Comparison of ENCODE assay signal across 8 mouse cellular contexts in the genomic region with DNA sequence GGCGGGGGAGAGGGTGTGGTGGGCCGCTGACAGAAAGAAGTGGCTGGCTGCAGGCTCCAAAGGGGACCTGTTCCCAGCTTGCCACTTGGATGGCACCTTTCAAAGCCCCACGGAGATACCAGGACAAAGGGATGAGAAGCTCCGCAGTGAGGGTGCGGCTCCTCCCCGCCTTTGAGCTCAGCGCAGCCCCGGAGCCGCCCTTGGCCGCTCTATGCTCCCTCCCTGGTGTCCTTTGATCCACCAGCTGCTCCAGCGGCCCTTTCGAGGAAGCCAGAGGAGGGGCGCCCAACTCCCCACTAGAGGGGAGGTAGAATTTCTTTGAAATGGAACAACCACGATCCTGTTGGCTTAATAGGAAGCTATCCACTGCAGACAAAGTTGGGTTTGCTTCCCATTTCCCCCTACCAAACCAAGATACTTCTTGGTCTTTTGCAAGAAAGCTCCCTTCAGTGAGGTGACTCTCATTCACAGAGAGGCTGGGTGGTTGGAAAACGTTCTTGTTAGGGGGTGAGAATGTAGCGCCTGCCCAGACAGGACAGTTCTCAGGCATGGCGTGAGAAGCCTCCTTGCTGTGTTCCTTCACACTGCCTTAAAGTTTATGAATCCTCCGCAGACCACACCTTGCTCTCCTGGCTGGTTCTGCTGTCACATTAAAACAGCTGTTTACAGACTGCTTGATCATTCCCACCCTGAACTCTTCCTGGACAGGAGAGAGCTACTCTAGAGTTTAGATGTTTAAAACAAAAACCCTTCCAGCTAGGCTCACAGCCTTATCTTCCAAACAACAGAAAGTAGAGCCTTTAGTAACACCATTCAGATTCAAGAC. TPM values are rescaled to one million over a fixed set of nuclear protein-coding genes. Genes with fewer than 3 reads are reported as not detected.
A peak's percentile ranks its signal among the peaks of the same experiment; 100 is the strongest.
DNase-seq lines count a peak whose midpoint lies in the region; ATAC-seq and TF ChIP-seq lines count a peak whose summit lies in the region.

No protein-coding gene starts in this region.

- H3K4me2 ChIP-seq in forebrain, embryonic 13.5 days = peak overlapping the region; percentile 55
- H3K4me2 ChIP-seq in intestine, embryonic 14.5 days (ENCODE audit: low read length) = peak overlapping the region; percentile 60
- peak overlapping the region; percentile 57 for H3K4me2 ChIP-seq in midbrain, embryonic 16.5 days (ENCODE audit: low read length)

- intact Hi-C loops in gastrocnemius, postnatal 14 days (cut with DNase I; ENCODE audit: low total_unique reads) = loop anchor here (5.0 to 10.0 kb wide), 2 partner anchors 209 to 351 kb away; no protein-coding TSS in a partner anchor

- no peaks in the 10 kb centered on the region for H3K36me3 ChIP-seq in spleen, adult 2 months (ENCODE audit: control insufficient read depth, insufficient read depth, low read length)
- H3K36me3 ChIP-seq in forebrain, embryonic 13.5 days (ENCODE audit: poor library complexity, severe bottlenecking) = no peaks in the 10 kb centered on the region
- H3K36me3 ChIP-seq in intestine, embryonic 14.5 days (ENCODE audit: control insufficient read depth, insufficient read depth, low read length) = no peaks in the 10 kb centered on the region
- no peaks in the 10 kb centered on the region for H3K36me3 ChIP-seq in midbrain, embryonic 16.5 days (ENCODE audit: control insufficient read depth, insufficient read depth, low read length)

- peak overlapping the region; percentile 41; the same call in 1 of the 2 replicates for H3K9ac ChIP-seq in forebrain, embryonic 13.5 days
- H3K9ac ChIP-seq in intestine, embryonic 14.5 days (ENCODE audit: low read length) = 0 out of 2 replicates have a peak overlapping the region, but pooled peaks have one; percentile 20
- H3K9ac ChIP-seq in midbrain, embryonic 16.5 days (ENCODE audit: low read depth, low read length) = peak overlapping the region; percentile 46; the same call in 1 of the 2 replicates

- no peaks in the 10 kb centered on the region for H3K9me3 ChIP-seq in forebrain, embryonic 13.5 days (replicated peaks)
- no peaks in the 10 kb centered on the region for H3K9me3 ChIP-seq in intestine, embryonic 14.5 days (ENCODE audit: control insufficient read depth, low read length)
- no peaks in the 10 kb centered on the region for H3K9me3 ChIP-seq in midbrain, embryonic 16.5 days (replicated peaks; ENCODE audit: control insufficient read depth, low read length, poor library complexity, severe bottlenecking)

- WGBS in spleen, adult 2 months = 17% methylated on average over 18 of the region's 18 CpGs
- 9% methylated on average over 18 of the region's 18 CpGs for WGBS in forebrain, embryonic 13.5 days
- WGBS in intestine, embryonic 14.5 days = 5% methylated on average over 18 of the region's 18 CpGs
- WGBS in midbrain, embryonic 16.5 days = 7% methylated on average over 18 of the region's 18 CpGs

- no peak for TF ChIP-seq POLR2A in spleen, adult 2 months (IDR thresholded peaks at IDR 0.05; ENCODE audit: low read depth, low read length)

- DNase-seq in spleen, adult 2 months (ENCODE audit: low read depth in 1 of 2, low spot score in 2 of 2) = no peak
- DNase-seq in spleen, postnatal 10 days (ENCODE audit: low spot score in 2 of 2) = no peak
- DNase-seq in intestine, embryonic 14.5 days (ENCODE audit: low spot score) = peak; percentile 65
- DNase-seq in thymus, postnatal 0 days (ENCODE audit: low spot score) = no peak
- no peak for DNase-seq in gastrocnemius, postnatal 14 days
- DNase-seq in cerebellum, adult 8-10 months = no peak

- peaks cover 31% of the 10 kb centered on the region for H3K4me1 ChIP-seq in spleen, adult 2 months (ENCODE audit: control insufficient read depth, insufficient read depth, insufficient read length)
- peaks cover 35% of the 10 kb centered on the region for H3K4me1 ChIP-seq in forebrain, embryonic 13.5 days
- H3K4me1 ChIP-seq in intestine, embryonic 14.5 days (replicated peaks; ENCODE audit: control insufficient read depth, insufficient read depth, low read length) = peaks cover 16% of the 10 kb centered on the region
- peaks cover 7% of the 10 kb centered on the region for H3K4me1 ChIP-seq in midbrain, embryonic 16.5 days (ENCODE audit: control insufficient read depth, insufficient read depth, low read length)

- TF ChIP-seq CTCF in spleen, adult 2 months (IDR thresholded peaks at IDR 0.05; ENCODE audit: extremely low read depth, insufficient read depth, insufficient read length, insufficient replicate concordance) = no peak

- H3K27ac ChIP-seq in spleen, adult 2 months (ENCODE audit: insufficient read depth, low read length) = no peak overlapping the region
- H3K27ac ChIP-seq in forebrain, embryonic 13.5 days = no peak overlapping the region
- no peak overlapping the region for H3K27ac ChIP-seq in intestine, embryonic 14.5 days (ENCODE audit: low read depth)
- no peak overlapping the region for H3K27ac ChIP-seq in midbrain, embryonic 16.5 days (ENCODE audit: low read length)

- 0 out of 2 replicates have a peak overlapping the region, but pooled peaks have one; percentile 8 for H3K4me3 ChIP-seq in spleen, adult 2 months (ENCODE audit: extremely low read depth, insufficient read depth, insufficient read length)
- peak overlapping the region; percentile 20 for H3K4me3 ChIP-seq in forebrain, embryonic 13.5 days
- peak overlapping the region; percentile 20 for H3K4me3 ChIP-seq in intestine, embryonic 14.5 days (ENCODE audit: low read depth, low read length)
- peak overlapping the region; percentile 22 for H3K4me3 ChIP-seq in midbrain, embryonic 16.5 days (ENCODE audit: low read depth, low read length)

- ATAC-seq in forebrain, embryonic 13.5 days = no peak; the same call in 1 of the 2 replicates
- no peak for ATAC-seq in intestine, embryonic 14.5 days (replicated peaks; ENCODE audit: low FRiP score, low TSS enrichment, low read depth)
- no peak for ATAC-seq in midbrain, embryonic 16.5 days

- 0 out of 2 replicates have a peak, but pooled peaks cover 4% of the 10 kb centered on the region for H3K27me3 ChIP-seq in spleen, adult 2 months (ENCODE audit: control insufficient read depth, insufficient read depth, low read length)
- H3K27me3 ChIP-seq in forebrain, embryonic 13.5 days = peaks cover 30% of the 10 kb centered on the region
- H3K27me3 ChIP-seq in intestine, embryonic 14.5 days (replicated peaks; ENCODE audit: control insufficient read depth, insufficient read depth, low read length) = 0 out of 2 replicates have a peak, but pooled peaks cover 5% of the 10 kb centered on the region
- peaks cover 3% of the 10 kb centered on the region for H3K27me3 ChIP-seq in midbrain, embryonic 16.5 days (ENCODE audit: control insufficient read depth, insufficient read depth, low read depth, low read length)

RNA-seq across cellular contexts. Expression of a gene that starts 45.9 kb away (rescaled TPM):
- 1.8 and 2.0 TPM in 2 replicates for polyA plus RNA-seq in spleen, adult 2 months (2012; rRNA removed)
- 25.1 and 26.4 TPM in 2 replicates for polyA plus RNA-seq in forebrain, embryonic 13.5 days (2015; fragmentation: Nextera tagmentation; extraction: Ambion mirVana)
- polyA plus RNA-seq in intestine, embryonic 14.5 days (2014; fragmentation: Nextera tagmentation; extraction: Ambion mirVana) = 17.5 and 20.0 TPM in 2 replicates
- 22.2 and 27.3 TPM in 2 replicates for polyA plus RNA-seq in midbrain, embryonic 16.5 days (2015; fragmentation: Nextera tagmentation; extraction: Ambion mirVana)
- polyA plus RNA-seq in thymus, postnatal 0 days (2015; fragmentation: Nextera tagmentation; extraction: Ambion mirVana) = 13.7 and 14.5 TPM in 2 replicates
- 10 to 100 TPM; 21.8 to 22.5 TPM for total RNA-seq in gastrocnemius, postnatal 14 days (2021)

RNA-seq across cellular contexts. Expression of a gene that starts 49.9 kb away (rescaled TPM):
- not detected in 2 replicates for polyA plus RNA-seq in spleen, adult 2 months (2012; rRNA removed)
- 0.19 and 0.31 TPM in 2 replicates for polyA plus RNA-seq in forebrain, embryonic 13.5 days (2015; fragmentation: Nextera tagmentation; extraction: Ambion mirVana)
- polyA plus RNA-seq in intestine, embryonic 14.5 days (2014; fragmentation: Nextera tagmentation; extraction: Ambion mirVana) = 1.8 and 2.5 TPM in 2 replicates
- polyA plus RNA-seq in midbrain, embryonic 16.5 days (2015; fragmentation: Nextera tagmentation; extraction: Ambion mirVana) = 0.98 and 1.1 TPM in 2 replicates
- 0.06 and 0.12 TPM in 2 replicates for polyA plus RNA-seq in thymus, postnatal 0 days (2015; fragmentation: Nextera tagmentation; extraction: Ambion mirVana)
- total RNA-seq in gastrocnemius, postnatal 14 days (2021) = not detected

RNA-seq across cellular contexts. Expression of a gene that starts 54.1 kb away (rescaled TPM):
- polyA plus RNA-seq in spleen, adult 2 months (2012; rRNA removed) = 7.7 and 12.6 TPM in 2 replicates
- polyA plus RNA-seq in forebrain, embryonic 13.5 days (2015; fragmentation: Nextera tagmentation; extraction: Ambion mirVana) = 0.39 and 0.77 TPM in 2 replicates
- polyA plus RNA-seq in intestine, embryonic 14.5 days (2014; fragmentation: Nextera tagmentation; extraction: Ambion mirVana) = 0.67 and 0.76 TPM in 2 replicates
- 1.0 and 1.3 TPM in 2 replicates for polyA plus RNA-seq in midbrain, embryonic 16.5 days (2015; fragmentation: Nextera tagmentation; extraction: Ambion mirVana)
- 0.68 and 1.1 TPM in 2 replicates for polyA plus RNA-seq in thymus, postnatal 0 days (2015; fragmentation: Nextera tagmentation; extraction: Ambion mirVana)
- under 1 TPM; 0.27 to 0.53 TPM for total RNA-seq in gastrocnemius, postnatal 14 days (2021)
